Mouse (Mus musculus): Measurements from ENCODE around the gene Jph2. TPM values are rescaled to one million over a fixed set of nuclear protein-coding genes. Genes with fewer than 3 reads are reported as not detected.

Gene Jph2
- polyA plus RNA-seq, 1 experiment from 2014 or later: 0.76 TPM

Other genes starting within 250 kb of the Jph2 start
- 24.6 and 25.1 TPM in 2 replicates for gene Tox2, start 194.9 kb downstream of the Jph2 start, polyA plus RNA-seq (2016; fragmentation: Nextera tagmentation; extraction: Ambion mirVana)
- gene Oser1, start 26.7 kb upstream of the Jph2 start, polyA plus RNA-seq (2016; fragmentation: Nextera tagmentation; extraction: Ambion mirVana): 67.9 and 70.8 TPM in 2 replicates
- gene Gdap1l1, start 40.5 kb upstream of the Jph2 start, polyA plus RNA-seq (2016; fragmentation: Nextera tagmentation; extraction: Ambion mirVana): 68.7 and 70.1 TPM in 2 replicates
- 13.0 and 13.1 TPM in 2 replicates for gene Fitm2, start 74.6 kb upstream of the Jph2 start, polyA plus RNA-seq (2016; fragmentation: Nextera tagmentation; extraction: Ambion mirVana)
- not detected in 2 replicates for gene R3hdml, start 94.3 kb upstream of the Jph2 start, polyA plus RNA-seq (2016; fragmentation: Nextera tagmentation; extraction: Ambion mirVana)
- not detected in 2 replicates for gene Hnf4a, start 108.8 kb upstream of the Jph2 start, polyA plus RNA-seq (2016; fragmentation: Nextera tagmentation; extraction: Ambion mirVana)
- gene Ttpal, start 204.3 kb upstream of the Jph2 start, polyA plus RNA-seq (2016; fragmentation: Nextera tagmentation; extraction: Ambion mirVana): 51.5 and 52.0 TPM in 2 replicates
- gene Serinc3, start 247.1 kb upstream of the Jph2 start, polyA plus RNA-seq (2016; fragmentation: Nextera tagmentation; extraction: Ambion mirVana): 36.2 and 38.4 TPM in 2 replicates